Mouse (Mus musculus) embryonic facial prominence, embryonic 14.5 days (tissue): ENCODE measurements at regions not wholly inside any gene's neighbourhood (a gene's known extent, or its start where the extent isn't known, plus 50 kb on each side); places are given as distances from the start of the nearest gene placed in this dataset.

Experiments used
- ATAC-seq: fragments of 200-750 bp; cut with Nextera tagmentation; 2 replicates; pipeline ENCODE4 v1.8.0; 2017; ENCODE audit warnings: low read depth, moderate number of reproducible peaks, moderate TSS enrichment
- DNase-seq: peaks from one replicate; pipeline ENCODE4 v3.0.0-alpha.2; 2015; ENCODE audit warnings: low spot score
- H3K27ac ChIP-seq: fragments of 300-500 bp; sonication (generic); replicated peaks from 2 replicates; pipeline ENCODE4 v1.5.1; 2014; ENCODE audit warnings: low read depth, mild to moderate bottlenecking, low read length, moderate library complexity
- H3K27me3 ChIP-seq: fragments of 300-500 bp; sonication (generic); replicated peaks from 2 replicates; pipeline ENCODE4 v1.6.1; 2014; ENCODE audit warnings: low read length; ENCODE audit not compliant: control insufficient read depth, insufficient read depth
- H3K36me3 ChIP-seq: fragments of 300-500 bp; sonication (generic); 2 replicates; pipeline ENCODE4 v1.6.1; 2014; ENCODE audit warnings: low read length, mixed read lengths; ENCODE audit not compliant: control insufficient read depth, insufficient read depth
- H3K4me1 ChIP-seq: fragments of 300-500 bp; sonication (generic); 2 replicates; pipeline ENCODE4 v1.6.1; 2014; ENCODE audit warnings: antibody characterized with exemption, low read length; ENCODE audit not compliant: control insufficient read depth, insufficient read depth
- H3K4me2 ChIP-seq: fragments of 300-500 bp; sonication (generic); 2 replicates; pipeline ENCODE4 v1.6.1; 2014; ENCODE audit warnings: low read depth, mild to moderate bottlenecking, low read length, moderate library complexity, mixed read lengths
- H3K4me3 ChIP-seq: fragments of 300-500 bp; sonication (generic); 2 replicates; pipeline ENCODE4 v1.5.1; 2014; ENCODE audit warnings: low read depth, mild to moderate bottlenecking, low read length
- H3K9ac ChIP-seq: fragments of 300-500 bp; sonication (generic); 2 replicates; pipeline ENCODE4 v1.6.1; 2014; ENCODE audit warnings: low read depth, mild to moderate bottlenecking, low read length, moderate library complexity, mixed read lengths
- H3K9me3 ChIP-seq: fragments of 300-500 bp; sonication (generic); 2 replicates; pipeline ENCODE4 v1.6.1; 2016; ENCODE audit warnings: low read length; ENCODE audit not compliant: control insufficient read depth
- WGBS: fragments of 180-500 bp; shearing (Covaris S2); extraction: QIAGEN DNeasy Blood & Tissue Kit; methylation state at CpG from one replicate; pipeline ENCODE4 v1.1.7; 2014; 5-methylcytosine and 5-hydroxymethylcytosine counted together

DNA sequence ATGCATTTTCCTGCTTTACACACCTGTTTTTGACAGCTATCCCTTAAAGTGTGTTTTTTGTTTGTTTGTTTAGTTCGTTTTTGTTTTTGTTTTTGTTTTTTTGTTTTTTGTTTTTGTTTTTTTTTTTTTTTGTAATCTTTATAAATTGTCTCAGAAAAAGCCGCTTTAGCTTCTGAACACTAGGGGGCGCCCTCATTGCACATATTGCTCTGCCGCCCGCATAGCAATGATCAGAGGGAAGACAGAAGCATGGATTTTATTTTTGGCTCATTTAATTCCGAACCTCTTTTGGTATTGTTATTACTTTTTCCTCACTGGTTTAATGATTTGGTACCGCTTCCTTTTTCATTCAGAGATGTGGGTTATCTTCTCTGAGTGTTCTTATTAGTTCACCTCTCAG lies 569.9 kb upstream of the Gm10800 start:
- Histone ChIP-seq H3K4me2 (no peak overlapping the region), H3K9me3 (no peaks in the 10 kb centered on the region), H3K27ac (no peak overlapping the region), H3K4me1 (no peaks in the 10 kb centered on the region), H3K27me3 (no peaks in the 10 kb centered on the region), H3K9ac (no peak overlapping the region), H3K4me3 (no peak overlapping the region), H3K36me3 (no peaks in the 10 kb centered on the region)
- DNase-seq (peak; percentile 59), ATAC-seq (no peak)
- WGBS = 6% methylated on average over 7 of the region's 7 CpGs
